Mouse (Mus musculus) lung, embryonic 16.5 days (tissue): Measurements from ENCODE around the gene Taf13. TPM values are rescaled to one million over a fixed set of nuclear protein-coding genes. Genes with fewer than 3 reads are reported as not detected.
"Not testable (repeated sequence)": the region's sequence is repeated elsewhere in the genome, so short reads cannot be mapped to it uniquely, and the experiment has no call there.

ENCODE experiments used
- ATAC-seq: fragments of 200-750 bp; cut with Nextera tagmentation; 2 replicates; pipeline ENCODE4 v1.8.0; 2017; ENCODE audit warnings: low read depth, mild to moderate bottlenecking, moderate library complexity
- H3K27ac ChIP-seq: fragments of 300-500 bp; sonication (generic); 2 replicates; pipeline ENCODE4 v1.5.1; 2014; ENCODE audit warnings: mild to moderate bottlenecking, control low read depth, low read length
- H3K27me3 ChIP-seq: fragments of 300-500 bp; sonication (generic); 2 replicates; pipeline ENCODE4 v1.6.1; 2014; ENCODE audit warnings: low read depth, low read length, mixed read lengths; ENCODE audit not compliant: control insufficient read depth, insufficient read depth
- H3K36me3 ChIP-seq: fragments of 300-500 bp; sonication (generic); 2 replicates; pipeline ENCODE4 v1.6.1; 2014; ENCODE audit warnings: low read length; ENCODE audit not compliant: control insufficient read depth, insufficient read depth
- H3K4me1 ChIP-seq: fragments of 300-500 bp; sonication (generic); replicated peaks from 2 replicates; pipeline ENCODE4 v1.6.1; 2014; ENCODE audit warnings: low read length, mixed read lengths; ENCODE audit not compliant: control insufficient read depth, insufficient read depth
- H3K4me2 ChIP-seq: fragments of 300-500 bp; sonication (generic); 2 replicates; pipeline ENCODE4 v1.6.1; 2014; ENCODE audit warnings: low read depth, low read length, control low read depth
- H3K4me3 ChIP-seq: fragments of 300-500 bp; sonication (generic); 2 replicates; pipeline ENCODE4 v1.5.1; 2014; ENCODE audit warnings: mild to moderate bottlenecking, low read length, control low read depth
- H3K9ac ChIP-seq: fragments of 300-500 bp; sonication (generic); 2 replicates; pipeline ENCODE4 v1.6.1; 2014; ENCODE audit warnings: low read length, control low read depth
- H3K9me3 ChIP-seq: fragments of 300-500 bp; sonication (generic); 2 replicates; pipeline ENCODE4 v1.6.1; 2016; ENCODE audit warnings: low read length; ENCODE audit not compliant: control insufficient read depth
- WGBS: fragments of 180-500 bp; shearing (Covaris S2); extraction: QIAGEN DNeasy Blood & Tissue Kit; methylation state at CpG from one replicate; pipeline ENCODE4 v1.1.7; 2014; 5-methylcytosine and 5-hydroxymethylcytosine counted together
- polyA plus RNA-seq: library from polyadenylated mRNA; unstranded; fragments of >200 nt; fragmentation: Nextera tagmentation; extraction: Ambion mirVana; gene quantifications from 2 replicates; pipeline ENCODE4 v1.2.1, GENCODE M21; 2015

Taf13 gene
- polyA plus RNA-seq, 1 experiment from 2014 or later: 45.5 TPM

GRCm38 (mm10) chr3:108569636-108570035 is 1.9 kb upstream of the Taf13 start:
- H3K4me1 ChIP-seq, H3K9ac ChIP-seq, H3K4me3 ChIP-seq, H3K36me3 ChIP-seq, H3K4me2 ChIP-seq, H3K9me3 ChIP-seq, H3K27ac ChIP-seq, ATAC-seq, H3K27me3 ChIP-seq: not testable (repeated sequence)
- 39% methylated on average over 2 of the region's 3 CpGs for WGBS

DNA sequence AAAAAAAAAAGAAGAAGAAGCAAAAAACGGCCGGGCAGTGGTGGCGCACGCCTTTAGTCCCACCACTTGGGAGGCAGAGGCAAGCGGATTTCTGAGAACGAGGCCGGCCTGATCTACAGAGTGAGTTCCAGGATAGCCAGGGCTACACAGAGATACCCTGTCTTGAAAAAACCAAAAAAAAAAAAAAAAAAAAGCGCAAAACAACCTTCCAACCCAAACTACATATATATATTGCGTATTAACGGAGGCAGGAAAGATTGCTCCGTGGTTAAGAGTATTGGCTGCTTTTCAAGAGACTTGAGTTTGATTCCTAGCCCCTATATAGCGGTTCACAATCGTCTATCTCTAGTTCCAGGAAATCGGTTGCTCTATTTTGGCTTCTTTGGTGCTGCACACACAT is 685 bp upstream of the Taf13 start:
- Histone ChIP-seq H3K4me1 (peaks cover 9% of the 10 kb centered on the region), H3K9ac (no peak overlapping the region), H3K27me3 (no peaks in the 10 kb centered on the region), H3K36me3 (no peaks in the 10 kb centered on the region), H3K9me3 (no peaks in the 10 kb centered on the region), H3K27ac (no peak overlapping the region), H3K4me3 (peak overlapping the region; percentile 69; the same call in 1 of the 2 replicates), H3K4me2 (peak overlapping the region; percentile 53)
- 82% methylated on average over 14 of the region's 14 CpGs for WGBS
- ATAC-seq: no peak

GRCm38 (mm10) chr3:108572309-108573010 is 962 bp downstream of the Taf13 start:
- Histone ChIP-seq H3K27ac (no peak overlapping the region), H3K4me3 (peak overlapping the region; percentile 69), H3K9ac (peak overlapping the region; percentile 83), H3K27me3 (no peaks in the 10 kb centered on the region), H3K9me3 (no peaks in the 10 kb centered on the region), H3K36me3 (no peaks in the 10 kb centered on the region), H3K4me1 (peaks cover 9% of the 10 kb centered on the region), H3K4me2 (peak overlapping the region; percentile 63)
- 45% methylated on average over 18 of the region's 18 CpGs for WGBS
- no peak for ATAC-seq

DNA sequence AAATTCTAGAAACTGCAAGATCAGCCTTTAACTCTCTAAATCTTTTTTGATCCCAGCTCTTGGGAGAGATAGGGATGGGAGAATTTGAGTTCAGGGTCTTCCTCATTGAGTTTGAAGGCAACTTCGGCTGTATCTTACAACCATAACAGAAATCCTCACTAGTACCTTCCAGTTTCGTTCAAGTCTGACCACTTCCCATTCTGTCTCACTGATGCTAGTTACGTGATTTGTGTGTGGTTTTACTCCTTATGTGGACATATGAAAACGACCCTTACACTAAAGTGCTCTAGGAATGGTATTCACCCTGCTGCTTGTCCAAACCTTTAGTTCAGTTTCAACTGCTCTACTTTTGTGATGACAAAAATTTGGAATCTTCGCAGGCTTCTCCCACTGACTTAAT is 2.5 kb downstream of the Taf13 start:
- Histone ChIP-seq H3K27me3 (no peaks in the 10 kb centered on the region), H3K27ac (no peak overlapping the region), H3K9ac (no peak overlapping the region), H3K9me3 (no peaks in the 10 kb centered on the region), H3K36me3 (no peaks in the 10 kb centered on the region), H3K4me2 (no peak overlapping the region), H3K4me1 (peaks cover 9% of the 10 kb centered on the region), H3K4me3 (no peak overlapping the region)
- 83% methylated on average over 5 of the region's 5 CpGs for WGBS
- ATAC-seq: no peak

DNA sequence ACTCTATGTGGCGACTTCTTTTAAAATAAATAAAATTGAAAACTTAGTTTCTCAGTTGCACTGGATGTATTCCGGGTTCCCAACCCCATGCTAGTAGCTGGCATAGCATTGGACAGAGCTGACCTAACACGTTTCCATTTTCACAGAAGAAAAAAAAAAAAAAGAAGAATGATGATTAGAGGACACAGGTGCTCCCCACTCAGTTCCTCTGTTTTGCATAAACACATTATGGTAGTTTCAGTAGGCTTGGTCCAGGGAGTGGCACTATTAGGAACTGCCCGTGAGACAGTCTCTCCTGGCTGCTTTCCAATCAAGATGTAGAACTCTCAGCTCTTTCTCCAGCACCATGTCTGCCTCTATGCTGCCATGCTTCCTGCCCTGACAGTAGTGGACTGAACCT is 13.1 kb downstream of the Taf13 start:
- Histone ChIP-seq H3K4me1 (no peaks in the 10 kb centered on the region), H3K9ac (no peak overlapping the region), H3K4me2 (no peak overlapping the region), H3K36me3 (no peaks in the 10 kb centered on the region), H3K27me3 (no peaks in the 10 kb centered on the region), H3K27ac (no peak overlapping the region), H3K4me3 (no peak overlapping the region), H3K9me3 (no peaks in the 10 kb centered on the region)
- no peak for ATAC-seq
- 79% methylated on average over 4 of the region's 4 CpGs for WGBS

- no peak for ATAC-seq
- Histone ChIP-seq H3K36me3 (no peaks in the 10 kb centered on the region), H3K9me3 (no peaks in the 10 kb centered on the region), H3K27me3 (no peaks in the 10 kb centered on the region), H3K27ac (no peak overlapping the region), H3K4me3 (no peak overlapping the region), H3K4me2 (no peak overlapping the region), H3K9ac (no peak overlapping the region), H3K4me1 (no peaks in the 10 kb centered on the region; the same call in 1 of the 2 replicates)
- 16% methylated on average over 2 of the region's 2 CpGs for WGBS
Observed at GRCm38 (mm10) chr3:108588446-108588845, 16.9 kb downstream of the Taf13 start.

DNA sequence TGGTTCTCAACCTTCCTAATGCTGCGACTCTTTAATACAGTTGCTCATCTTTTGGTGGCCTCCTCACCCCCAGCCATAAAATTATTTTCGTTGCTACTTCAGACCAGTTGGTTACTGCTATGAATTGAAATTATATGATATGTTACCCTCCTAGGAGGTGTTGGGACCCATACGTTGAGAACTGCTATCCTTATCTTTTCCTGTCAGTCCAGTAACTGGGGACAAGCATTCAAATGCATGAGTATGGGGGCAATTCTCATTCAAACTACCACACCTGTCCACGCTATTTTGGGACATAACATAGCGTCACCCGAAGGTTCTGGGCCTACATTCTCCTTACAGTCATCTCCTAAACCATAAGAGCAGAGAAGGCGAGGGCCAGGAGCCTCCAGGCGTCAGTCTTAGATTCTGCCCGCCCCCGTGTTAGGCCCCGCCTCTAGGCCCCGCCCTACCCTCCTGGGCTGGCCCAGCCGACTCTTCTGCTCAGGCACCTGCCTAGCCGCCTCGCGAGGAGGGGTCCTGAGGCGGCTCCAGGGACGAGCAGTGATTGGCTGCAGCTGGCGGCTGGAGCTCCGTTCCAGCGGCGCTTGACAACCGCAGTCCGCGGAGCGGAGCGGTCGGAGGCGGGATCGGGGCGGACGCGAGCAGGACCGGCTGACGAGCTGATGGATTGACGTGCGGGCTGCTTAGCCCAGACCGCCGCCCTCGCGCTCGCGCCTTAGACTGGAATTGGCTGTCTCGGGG is 19.5 kb downstream of the Taf13 start, which contains the start of gene Wdr47:
Wdr47 (plus strand) TSS at position 494 of the 744 bp plus-strand sequence.
- H3K27ac ChIP-seq: peak within 1 kb of the TSS; percentile 82
- H3K27me3 ChIP-seq: no peaks in the 10 kb centered on the region
- peak within 1 kb of the TSS; percentile 97 for H3K4me2 ChIP-seq
- peak within 1 kb of the TSS; percentile 98 for H3K4me3 ChIP-seq
- peak within 1 kb of the TSS; percentile 77 for H3K9ac ChIP-seq
- no peaks in the 10 kb centered on the region for H3K9me3 ChIP-seq
- H3K4me1 ChIP-seq: no peaks in the 10 kb centered on the region; the same call in 1 of the 2 replicates
- H3K36me3 ChIP-seq: no peaks in the 10 kb centered on the region
- peak; percentile 100 for ATAC-seq
- WGBS: 3% methylated on average over 44 of the region's 44 CpGs

GRCm38 (mm10) chr3:108591530-108592522 is 20.3 kb downstream of the Taf13 start:
- Histone ChIP-seq H3K36me3 (no peaks in the 10 kb centered on the region), H3K4me1 (no peaks in the 10 kb centered on the region; the same call in 1 of the 2 replicates), H3K9ac (peak overlapping the region; percentile 77), H3K4me2 (peak overlapping the region; percentile 97), H3K27me3 (no peaks in the 10 kb centered on the region), H3K4me3 (peak overlapping the region; percentile 98), H3K9me3 (no peaks in the 10 kb centered on the region), H3K27ac (peak overlapping the region; percentile 82)
- under 1% methylated on average over 60 of the region's 61 CpGs for WGBS
- ATAC-seq: peak; percentile 32; the same call in 1 of the 2 replicates
